In genomic region chr5:137784546-137784945, GRCm38 (mm10) we compare ENCODE assay signal across 8 mouse cellular contexts. TPM values are rescaled to one million over a fixed set of nuclear protein-coding genes. Genes with fewer than 3 reads are reported as not detected.
DNase-seq lines count a peak whose midpoint lies in the region; ATAC-seq and TF ChIP-seq lines count a peak whose summit lies in the region.

No protein-coding gene starts in this region.

- H3K4me1 ChIP-seq in heart, embryonic 14.5 days (ENCODE audit: control insufficient read depth in 2 of 2, insufficient read depth in 2 of 2, low read length in 2 of 2), result peaks cover 26 to 36% of the 10 kb centered on the region in 2 experiments
- H3K4me1 ChIP-seq in MEL (ENCODE audit: control insufficient read depth in 1 of 2, insufficient read depth in 2 of 2, low read length in 2 of 2), result peaks cover 0 to 20% of the 10 kb centered on the region in 2 experiments; a peak in 2 of 4 replicates
- peaks cover 53% of the 10 kb centered on the region for H3K4me1 ChIP-seq in forebrain, embryonic 13.5 days
- peaks cover 15 to 28% of the 10 kb centered on the region in 2 experiments for H3K4me1 ChIP-seq in liver, embryonic 14.5 days (replicated peaks; ENCODE audit: control insufficient read depth in 2 of 2, insufficient read depth in 2 of 2, low read length in 1 of 2)

- no peaks in the 10 kb centered on the region for H3K9me3 ChIP-seq in heart, embryonic 14.5 days (ENCODE audit: control insufficient read depth, low read length)
- H3K9me3 ChIP-seq in MEL (replicated peaks; ENCODE audit: insufficient read depth, low read length), result no peaks in the 10 kb centered on the region
- H3K9me3 ChIP-seq in forebrain, embryonic 13.5 days (replicated peaks), result no peaks in the 10 kb centered on the region
- H3K9me3 ChIP-seq in liver, embryonic 14.5 days (ENCODE audit: control insufficient read depth, low read length), result peaks cover 2% of the 10 kb centered on the region; the same call in 1 of the 2 replicates

- peak overlapping the region; percentile 96 for H3K9ac ChIP-seq in heart, embryonic 14.5 days (ENCODE audit: low read length)
- H3K9ac ChIP-seq in MEL (ENCODE audit: control insufficient read depth, low read depth, low read length, poor library complexity, severe bottlenecking), result peak overlapping the region; percentile 98
- H3K9ac ChIP-seq in forebrain, embryonic 13.5 days, result peak overlapping the region; percentile 98
- H3K9ac ChIP-seq in liver, embryonic 14.5 days (replicated peaks), result peak overlapping the region; percentile 86

- H3K27me3 ChIP-seq in heart, embryonic 14.5 days (ENCODE audit: control insufficient read depth, insufficient read depth, low read length), result no peaks in the 10 kb centered on the region
- H3K27me3 ChIP-seq in MEL (ENCODE audit: control insufficient read depth in 1 of 2, insufficient read depth in 2 of 2, low read length in 2 of 2), result no peaks in the 10 kb centered on the region
- H3K27me3 ChIP-seq in forebrain, embryonic 13.5 days, result peaks cover 4% of the 10 kb centered on the region
- H3K27me3 ChIP-seq in liver, embryonic 14.5 days (ENCODE audit: control insufficient read depth, insufficient read depth, low read length), result no peaks in the 10 kb centered on the region

- H3K4me2 ChIP-seq in heart, embryonic 14.5 days (ENCODE audit: low read length), result peak overlapping the region; percentile 71
- peak overlapping the region; percentile 95 for H3K4me2 ChIP-seq in forebrain, embryonic 13.5 days
- H3K4me2 ChIP-seq in liver, embryonic 14.5 days (ENCODE audit: low read depth), result peak overlapping the region; percentile 84

- no peak overlapping the region for H3K27ac ChIP-seq in heart, embryonic 14.5 days (replicated peaks in 1 of 2; ENCODE audit: control insufficient read depth in 1 of 2, insufficient read depth in 1 of 2, low read depth in 2 of 2, low read length in 2 of 2)
- no peak overlapping the region for H3K27ac ChIP-seq in MEL (ENCODE audit: control insufficient read depth, low read depth, low read length)
- H3K27ac ChIP-seq in forebrain, embryonic 13.5 days, result peak overlapping the region; percentile 98; the same call in 1 of the 2 replicates
- no peak overlapping the region; the same call in 1 of the 2 replicates for H3K27ac ChIP-seq in liver, embryonic 14.5 days

- TF ChIP-seq POLR2A in MEL (IDR thresholded peaks at IDR 0.05; ENCODE audit: control insufficient read depth in 1 of 2, insufficient read depth in 1 of 2, low read depth in 1 of 2, low read length in 2 of 2, poor library complexity in 1 of 2), result no peak

- H3K36me3 ChIP-seq in heart, embryonic 14.5 days (ENCODE audit: control insufficient read depth, insufficient read depth, low read length), result peaks cover 50% of the 10 kb centered on the region
- H3K36me3 ChIP-seq in MEL (ENCODE audit: control insufficient read depth in 1 of 2, insufficient read depth in 2 of 2, low read length in 2 of 2), result peaks cover 3 to 20% of the 10 kb centered on the region in 2 experiments
- H3K36me3 ChIP-seq in forebrain, embryonic 13.5 days (ENCODE audit: poor library complexity, severe bottlenecking), result peaks cover 48% of the 10 kb centered on the region
- peaks cover 40% of the 10 kb centered on the region for H3K36me3 ChIP-seq in liver, embryonic 14.5 days (replicated peaks; ENCODE audit: control insufficient read depth, insufficient read depth, low read depth)

- no peak for TF ChIP-seq CTCF in MEL (IDR thresholded peaks at IDR 0.05 in 2 of 3, conservative IDR thresholded peaks at IDR 0.05 in 1 of 3; ENCODE audit: control insufficient read depth in 1 of 3, insufficient read depth in 1 of 3, low read depth in 2 of 3, low read length in 3 of 3, poor library complexity in 1 of 3, severe bottlenecking in 1 of 3)
- TF ChIP-seq CTCF in liver, embryonic 14.5 days (IDR thresholded peaks at IDR 0.05; ENCODE audit: low read depth), result no peak

- TF ChIP-seq EP300 in MEL (IDR thresholded peaks at IDR 0.05; ENCODE audit: low read depth in 1 of 2, low read length in 2 of 2), result no peak
- no peak for TF ChIP-seq EP300 in liver, embryonic 14.5 days (IDR thresholded peaks at IDR 0.05; ENCODE audit: low read depth)

- ATAC-seq in heart, embryonic 14.5 days (ENCODE audit: insufficient number of reproducible peaks, insufficient read depth, low FRiP score, low read depth), result no peak
- no peak for ATAC-seq in forebrain, embryonic 13.5 days
- no peak for ATAC-seq in liver, embryonic 14.5 days (ENCODE audit: insufficient read depth)

- peak overlapping the region; percentile 62 to 63 for H3K4me3 ChIP-seq in heart, embryonic 14.5 days (ENCODE audit: control insufficient read depth in 1 of 2, insufficient read depth in 1 of 2, low read depth in 1 of 2, low read length in 2 of 2)
- peak overlapping the region; percentile 73 to 88 for H3K4me3 ChIP-seq in MEL (ENCODE audit: control insufficient read depth in 1 of 2, insufficient read depth in 1 of 2, low read depth in 2 of 2, low read length in 2 of 2)
- peak overlapping the region; percentile 85 for H3K4me3 ChIP-seq in forebrain, embryonic 13.5 days
- H3K4me3 ChIP-seq in liver, embryonic 14.5 days (ENCODE audit: insufficient read depth in 1 of 2, low read depth in 2 of 2, low read length in 2 of 2), result peak overlapping the region; percentile 85 to 88

- 82% methylated on average over 14 of the region's 14 CpGs for WGBS in heart, embryonic 14.5 days
- 82% methylated on average over 14 of the region's 14 CpGs for WGBS in forebrain, embryonic 13.5 days
- 68% methylated on average over 14 of the region's 14 CpGs for WGBS in liver, embryonic 14.5 days (ENCODE audit: insufficient replicate concordance)

- peaks cover 39% of the 10 kb centered on the region for H3K79me2 ChIP-seq in MEL (ENCODE audit: control insufficient read depth, insufficient read depth, low read length, poor library complexity)

- no peak for TF ChIP-seq RAD21 in MEL (IDR thresholded peaks at IDR 0.05; ENCODE audit: low read depth, low read length)

- no peak for DNase-seq in heart, adult 8-10 months (ENCODE audit: low spot score)
- no peak for DNase-seq in MEL (ENCODE audit: low read depth, low spot score)
- DNase-seq in liver, embryonic 14.5 days (ENCODE audit: low read depth in 3 of 3, low spot score in 3 of 3), result no peak
- no peak for DNase-seq in layer of hippocampus, adult 18-20 months (ENCODE audit: low spot score in 2 of 2)
- no peak for DNase-seq in embryo, embryonic 10 days (ENCODE audit: low spot score)
- no peak for DNase-seq in layer of hippocampus, adult 9-10 months (ENCODE audit: low spot score)

RNA-seq across cellular contexts. Expression of gene Mepce, which starts 2.9 kb away (rescaled TPM):
- polyA plus RNA-seq in heart, embryonic 14.5 days (2014; fragmentation: Nextera tagmentation; extraction: Ambion mirVana), result 7.9 and 9.2 TPM in 2 replicates
- 10 to 100 TPM; 28.9 to 34.2 (median 31.4) TPM for total RNA-seq in heart, adult 8-10 months (2022)
- total RNA-seq in MEL (2012; rRNA removed), result 49.1 and 58.7 TPM in 2 replicates
- 10 to 100 TPM in 1 of 2 experiments, not detected in 1; 74.2 TPM for polyA plus RNA-seq in MEL (2012; ENCODE audit: insufficient read depth in 1 of 2, insufficient read length in 2 of 2, low read depth in 1 of 2, low replicate concordance in 2 of 2, missing spikeins in 1 of 2)
- polyA plus RNA-seq in forebrain, embryonic 13.5 days (2015; fragmentation: Nextera tagmentation; extraction: Ambion mirVana), result 10.3 and 12.3 TPM in 2 replicates
- polyA plus RNA-seq in liver, embryonic 14.5 days (2012; rRNA removed), result 12.2 and 13.3 TPM in 2 replicates
- polyA plus RNA-seq in liver, embryonic 14.5 days (2014; fragmentation: Nextera tagmentation; extraction: Ambion mirVana), result 5.1 and 6.4 TPM in 2 replicates
- 10 to 100 TPM; 52.1 to 53.6 TPM for total RNA-seq in layer of hippocampus, adult 18-20 months (2021)

RNA-seq across cellular contexts. Expression of gene Zcwpw1, which starts 3.1 kb away (rescaled TPM):
- polyA plus RNA-seq in heart, embryonic 14.5 days (2014; fragmentation: Nextera tagmentation; extraction: Ambion mirVana), result 7.3 and 7.6 TPM in 2 replicates
- total RNA-seq in heart, adult 8-10 months (2022), result under 1 TPM; 0.31 to 0.57 (median 0.54) TPM
- total RNA-seq in MEL (2012; rRNA removed), result 5.6 and 11.1 TPM in 2 replicates
- polyA plus RNA-seq in MEL (2012; ENCODE audit: insufficient read depth in 1 of 2, insufficient read length in 2 of 2, low read depth in 1 of 2, low replicate concordance in 2 of 2, missing spikeins in 1 of 2), result 10 to 100 TPM in 1 of 2 experiments, not detected in 1; 16.0 TPM
- 12.7 and 15.4 TPM in 2 replicates for polyA plus RNA-seq in forebrain, embryonic 13.5 days (2015; fragmentation: Nextera tagmentation; extraction: Ambion mirVana)
- polyA plus RNA-seq in liver, embryonic 14.5 days (2012; rRNA removed), result 2.2 and 3.1 TPM in 2 replicates
- 2.1 and 2.4 TPM in 2 replicates for polyA plus RNA-seq in liver, embryonic 14.5 days (2014; fragmentation: Nextera tagmentation; extraction: Ambion mirVana)
- 1 to 10 TPM; 6.1 TPM for total RNA-seq in layer of hippocampus, adult 18-20 months (2021)

RNA-seq across cellular contexts. Expression of gene Ppp1r35, which starts 5.9 kb away (rescaled TPM):
- 29.8 and 36.7 TPM in 2 replicates for polyA plus RNA-seq in heart, embryonic 14.5 days (2014; fragmentation: Nextera tagmentation; extraction: Ambion mirVana)
- 10 to 100 TPM in 1 of 4 experiments, 1 to 10 TPM in 3; 7.9 to 12.7 (median 8.6) TPM for total RNA-seq in heart, adult 8-10 months (2022)
- 35.0 and 35.8 TPM in 2 replicates for total RNA-seq in MEL (2012; rRNA removed)
- polyA plus RNA-seq in MEL (2012; ENCODE audit: insufficient read depth in 1 of 2, insufficient read length in 2 of 2, low read depth in 1 of 2, low replicate concordance in 2 of 2, missing spikeins in 1 of 2), result 10 to 100 TPM in 1 of 2 experiments, not detected in 1; 46.2 TPM
- 38.3 and 45.0 TPM in 2 replicates for polyA plus RNA-seq in forebrain, embryonic 13.5 days (2015; fragmentation: Nextera tagmentation; extraction: Ambion mirVana)
- 22.8 and 23.1 TPM in 2 replicates for polyA plus RNA-seq in liver, embryonic 14.5 days (2012; rRNA removed)
- 25.5 and 27.0 TPM in 2 replicates for polyA plus RNA-seq in liver, embryonic 14.5 days (2014; fragmentation: Nextera tagmentation; extraction: Ambion mirVana)
- 10 to 100 TPM; 23.1 to 26.4 TPM for total RNA-seq in layer of hippocampus, adult 18-20 months (2021)

RNA-seq across cellular contexts. Expression of gene Tsc22d4, which starts 39.0 kb away (rescaled TPM):
- polyA plus RNA-seq in heart, embryonic 14.5 days (2014; fragmentation: Nextera tagmentation; extraction: Ambion mirVana), result 144 and 147 TPM in 2 replicates
- total RNA-seq in heart, adult 8-10 months (2022), result 100 to 1,000 TPM; 237 to 281 (median 242) TPM
- total RNA-seq in MEL (2012; rRNA removed), result 52.7 and 58.3 TPM in 2 replicates
- 100 to 1,000 TPM in 1 of 2 experiments, not detected in 1; 203 TPM for polyA plus RNA-seq in MEL (2012; ENCODE audit: insufficient read depth in 1 of 2, insufficient read length in 2 of 2, low read depth in 1 of 2, low replicate concordance in 2 of 2, missing spikeins in 1 of 2)
- 64.3 and 71.0 TPM in 2 replicates for polyA plus RNA-seq in forebrain, embryonic 13.5 days (2015; fragmentation: Nextera tagmentation; extraction: Ambion mirVana)
- 23.0 and 26.8 TPM in 2 replicates for polyA plus RNA-seq in liver, embryonic 14.5 days (2012; rRNA removed)
- 49.7 and 62.2 TPM in 2 replicates for polyA plus RNA-seq in liver, embryonic 14.5 days (2014; fragmentation: Nextera tagmentation; extraction: Ambion mirVana)
- total RNA-seq in layer of hippocampus, adult 18-20 months (2021), result 100 to 1,000 TPM; 164 to 187 TPM

RNA-seq across cellular contexts. Expression of gene Nyap1, which starts 43.1 kb away (rescaled TPM):
- polyA plus RNA-seq in heart, embryonic 14.5 days (2014; fragmentation: Nextera tagmentation; extraction: Ambion mirVana), result 0.57 and 1.00 TPM in 2 replicates
- total RNA-seq in heart, adult 8-10 months (2022), result under 1 TPM; 0.35 to 0.89 (median 0.81) TPM
- 0.39 and 0.42 TPM in 2 replicates for total RNA-seq in MEL (2012; rRNA removed)
- 1 to 10 TPM in 1 of 2 experiments, not detected in 1; 1.1 TPM for polyA plus RNA-seq in MEL (2012; ENCODE audit: insufficient read depth in 1 of 2, insufficient read length in 2 of 2, low read depth in 1 of 2, low replicate concordance in 2 of 2, missing spikeins in 1 of 2)
- 25.0 and 26.5 TPM in 2 replicates for polyA plus RNA-seq in forebrain, embryonic 13.5 days (2015; fragmentation: Nextera tagmentation; extraction: Ambion mirVana)
- 0.96 and 1.2 TPM in 2 replicates for polyA plus RNA-seq in liver, embryonic 14.5 days (2012; rRNA removed)
- polyA plus RNA-seq in liver, embryonic 14.5 days (2014; fragmentation: Nextera tagmentation; extraction: Ambion mirVana), result 0.03 and 0.05 TPM in 2 replicates
- 10 to 100 TPM; 72.6 to 74.4 TPM for total RNA-seq in layer of hippocampus, adult 18-20 months (2021)
